Mouse (Mus musculus) lung, adult 2 months (tissue): Measurements from ENCODE around the gene Cdrt4.

Experiments
- CTCF ChIP-seq: fragments of 200-500 bp; IDR thresholded peaks from 2 replicates; pipeline ENCODE4 v1.5.1; 2011; ENCODE audit warnings: mild to moderate bottlenecking, low read length, control low read depth; ENCODE audit not compliant: insufficient read depth
- POLR2A ChIP-seq: fragments of 200-500 bp; IDR thresholded peaks from 2 replicates; pipeline ENCODE4 v1.6.1; 2011; ENCODE audit warnings: low read depth, mild to moderate bottlenecking, control low read depth, low read length, borderline replicate concordance; ENCODE audit errors: extremely low read depth

DNA sequence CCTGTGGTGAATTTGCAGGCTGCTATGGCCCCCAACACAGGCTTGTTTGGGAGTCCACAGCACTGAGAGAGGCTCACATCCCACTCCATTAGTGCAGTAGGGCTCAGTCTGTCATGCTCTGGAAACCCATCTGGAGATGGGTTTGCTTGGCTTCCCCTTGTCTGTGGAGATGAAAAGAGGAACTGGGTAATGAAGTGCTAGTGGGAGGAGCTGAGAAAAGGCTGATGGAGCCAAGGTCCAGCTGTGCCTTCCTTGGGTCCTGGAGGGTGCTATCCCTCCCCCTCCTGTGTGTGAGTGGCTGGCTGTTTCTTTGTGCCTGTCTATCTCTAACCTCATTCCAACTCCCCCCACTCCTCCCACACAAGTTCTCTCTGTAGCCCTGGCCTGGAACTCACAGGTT, 69.6 kb downstream of the Cdrt4 start:
- TF ChIP-seq CTCF (no peak), POLR2A (no peak)
